Mouse (Mus musculus) MEL-GATA-1-ER (cell line): ENCODE results near the gene Lamtor3.
"Not testable (repeated sequence)": the region's sequence is repeated elsewhere in the genome, so short reads cannot be mapped to it uniquely, and the experiment has no call there.

Experiments used
- DNase-seq: peaks from one replicate; pipeline ENCODE4 v3.0.0-alpha.2; 2012; ENCODE audit warnings: low read depth; ENCODE audit errors: extremely low read depth

Lamtor3 gene

GRCm38 (mm10) chr3:137918172-137918931 is at the start of gene Lamtor3:
Gene Lamtor3, plus strand, starts transcription at chr3:137918506.
- DNase-seq: peak; percentile 78

GRCm38 (mm10) chr3:137869395-137869794 is 48.9 kb upstream of the Lamtor3 start:
- no peak for DNase-seq

GRCm38 (mm10) chr3:137879313-137879712 is 39.0 kb upstream of the Lamtor3 start:
- DNase-seq: no peak

GRCm38 (mm10) chr3:137880109-137880748 is 38.1 kb upstream of the Lamtor3 start:
- DNase-seq: no peak

GRCm38 (mm10) chr3:137881093-137881492 is 37.2 kb upstream of the Lamtor3 start:
- DNase-seq: no peak

- DNase-seq: no peak
These were observed 30.3 kb upstream of the Lamtor3 start for GRCm38 (mm10) chr3:137887961-137888360.

- DNase-seq: no peak
These were observed 27.2 kb upstream of the Lamtor3 start for GRCm38 (mm10) chr3:137891089-137891488.

- no peak for DNase-seq
These were observed 26.2 kb upstream of the Lamtor3 start for GRCm38 (mm10) chr3:137892118-137892517.

GRCm38 (mm10) chr3:137893789-137894188 is 24.5 kb upstream of the Lamtor3 start:
- no peak for DNase-seq

- no peak for DNase-seq
These were observed 23.1 kb upstream of the Lamtor3 start for GRCm38 (mm10) chr3:137895196-137895595.

GRCm38 (mm10) chr3:137896386-137896785 is 21.9 kb upstream of the Lamtor3 start:
- no peak for DNase-seq

- DNase-seq: peak; percentile 74
These were observed 21.4 kb upstream of the Lamtor3 start for GRCm38 (mm10) chr3:137896867-137897266.

GRCm38 (mm10) chr3:137897685-137898084 is 20.6 kb upstream of the Lamtor3 start:
- DNase-seq: peak; percentile 56

- DNase-seq: no peak
These were observed 18.2 kb upstream of the Lamtor3 start for GRCm38 (mm10) chr3:137900149-137900548.

GRCm38 (mm10) chr3:137913093-137913492 is 5.2 kb upstream of the Lamtor3 start:
- no peak for DNase-seq

- not testable (repeated sequence) for DNase-seq
These were observed 3.7 kb upstream of the Lamtor3 start for GRCm38 (mm10) chr3:137914567-137914966.

GRCm38 (mm10) chr3:137917694-137918171 is 573 bp upstream of the Lamtor3 start:
- no peak for DNase-seq

GRCm38 (mm10) chr3:137918932-137919311 is 616 bp downstream of the Lamtor3 start:
- DNase-seq: peak; percentile 67

GRCm38 (mm10) chr3:137919398-137919797 is 1.1 kb downstream of the Lamtor3 start:
- DNase-seq: no peak

- DNase-seq: no peak
These were observed 2.3 kb downstream of the Lamtor3 start for GRCm38 (mm10) chr3:137920594-137920993.

- DNase-seq: no peak
These were observed 8.7 kb downstream of the Lamtor3 start for GRCm38 (mm10) chr3:137927010-137927409.

- no peak for DNase-seq
These were observed 11.6 kb downstream of the Lamtor3 start for GRCm38 (mm10) chr3:137929940-137930339.

- DNase-seq: no peak
These were observed 14.4 kb downstream of the Lamtor3 start for GRCm38 (mm10) chr3:137932748-137933147.
